Mouse (Mus musculus) urinary bladder, postnatal 14 days (tissue): Measurements from ENCODE around the gene Zc3h12a.

ENCODE experiments used
- DNase-seq: peaks from one replicate; pipeline ENCODE4 v3.0.0; 2021; ENCODE audit warnings: low spot score

Zc3h12a gene

GRCm38 (mm10) chr4:125144627-125145026 lies 17.0 kb upstream of the Zc3h12a start:
- DNase-seq: no peak

DNA sequence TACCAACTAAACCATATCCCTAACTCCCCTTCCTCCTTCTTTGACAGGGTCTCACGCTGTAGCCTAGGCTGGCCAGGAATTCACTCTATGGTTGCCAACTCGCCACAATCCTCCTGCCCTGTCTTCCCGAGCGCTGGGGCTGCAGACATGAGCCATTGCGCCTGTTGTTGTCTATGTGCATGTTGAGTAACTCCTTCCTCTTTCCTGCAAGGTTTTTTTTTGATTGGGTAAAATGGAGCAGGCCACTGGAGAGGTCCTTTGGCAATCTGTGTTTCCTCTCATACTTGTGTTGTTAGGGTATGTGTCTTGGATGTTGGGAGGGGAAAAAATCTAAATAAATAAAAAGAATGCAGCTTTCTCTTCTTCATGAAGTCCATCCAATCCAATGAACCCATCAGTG lies 16.6 kb upstream of the Zc3h12a start:
- no peak for DNase-seq

DNA sequence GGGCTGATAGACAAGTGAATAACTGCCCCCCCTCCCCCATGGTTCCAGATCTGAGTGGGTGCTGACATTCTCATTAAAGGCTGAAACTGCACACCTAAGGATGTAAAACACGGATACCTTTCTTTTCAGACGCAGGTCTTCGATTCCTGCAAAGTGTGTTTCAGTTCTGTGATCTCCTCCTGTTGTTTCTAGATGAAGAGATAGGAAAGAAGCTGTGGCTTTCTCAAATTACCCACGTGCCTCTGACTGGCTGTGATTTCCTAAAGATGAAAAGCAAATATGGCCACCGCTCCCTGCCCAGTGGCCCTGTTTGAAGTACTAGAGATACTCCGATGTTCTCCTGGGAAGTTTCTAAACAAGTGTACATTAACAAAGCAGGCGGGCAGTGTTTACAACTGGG lies 10.7 kb upstream of the Zc3h12a start:
- DNase-seq: no peak

GRCm38 (mm10) chr4:125136303-125136888 lies 8.8 kb upstream of the Zc3h12a start:
- no peak for DNase-seq

DNA sequence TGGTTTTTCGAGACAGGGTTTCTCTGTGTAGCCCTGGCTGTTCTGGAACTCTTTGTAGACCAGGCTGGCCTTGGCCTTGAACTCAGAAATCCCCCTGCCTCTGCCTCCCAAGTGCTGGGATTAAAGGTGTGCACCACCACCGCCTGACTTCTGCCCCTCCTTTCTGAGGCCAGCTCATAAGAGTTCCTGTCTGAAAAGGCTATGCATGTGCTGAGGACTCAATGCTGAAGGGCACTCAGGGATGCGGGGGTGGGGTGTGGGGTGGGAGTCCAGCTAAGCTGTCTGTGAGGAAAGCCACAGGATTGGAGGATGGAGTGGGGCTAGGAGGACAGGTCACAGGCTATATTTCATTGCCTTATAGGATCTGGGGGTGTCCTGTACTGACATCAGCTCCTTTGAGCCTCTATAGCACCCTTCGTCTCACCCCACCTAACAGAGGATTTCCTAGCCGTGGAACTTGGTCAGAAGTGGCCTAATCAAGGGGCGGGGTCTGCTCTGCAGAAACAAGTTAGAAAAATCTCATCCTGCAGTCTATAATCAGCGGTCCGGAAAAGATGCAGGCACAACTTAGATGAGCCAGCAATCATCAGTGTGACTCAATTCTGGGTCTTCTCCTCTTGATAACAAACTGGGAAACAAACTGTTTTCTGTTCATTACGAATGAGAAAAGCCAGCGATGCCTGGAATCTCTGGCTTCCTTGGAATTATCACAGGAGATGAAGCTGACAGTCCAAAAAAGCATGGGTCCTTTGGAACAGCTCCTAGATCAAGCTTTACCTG lies 7.6 kb upstream of the Zc3h12a start:
- no peak for DNase-seq

- no peak for DNase-seq
Observed at GRCm38 (mm10) chr4:125134631-125135030, 7.0 kb upstream of the Zc3h12a start.

DNA sequence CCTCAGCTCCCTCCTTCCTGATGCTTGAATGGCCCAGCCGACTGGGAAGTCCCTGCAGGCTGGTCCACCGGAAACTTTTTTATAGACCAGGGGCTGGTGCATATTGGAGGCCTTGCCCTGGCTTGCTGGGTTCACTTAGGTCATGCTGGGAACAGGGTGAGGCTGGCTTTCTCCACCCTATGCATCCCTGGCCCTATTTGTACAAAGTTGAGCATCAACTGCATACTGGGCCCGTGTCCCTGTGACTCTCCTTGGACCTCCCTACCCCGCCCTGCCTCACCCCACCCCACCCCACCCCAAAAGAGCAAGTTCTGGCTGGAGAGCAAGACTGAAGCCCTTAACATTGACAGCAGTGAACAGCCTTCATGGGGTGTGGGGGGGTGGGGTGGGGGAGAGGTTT lies 6.6 kb upstream of the Zc3h12a start:
- no peak for DNase-seq

DNA sequence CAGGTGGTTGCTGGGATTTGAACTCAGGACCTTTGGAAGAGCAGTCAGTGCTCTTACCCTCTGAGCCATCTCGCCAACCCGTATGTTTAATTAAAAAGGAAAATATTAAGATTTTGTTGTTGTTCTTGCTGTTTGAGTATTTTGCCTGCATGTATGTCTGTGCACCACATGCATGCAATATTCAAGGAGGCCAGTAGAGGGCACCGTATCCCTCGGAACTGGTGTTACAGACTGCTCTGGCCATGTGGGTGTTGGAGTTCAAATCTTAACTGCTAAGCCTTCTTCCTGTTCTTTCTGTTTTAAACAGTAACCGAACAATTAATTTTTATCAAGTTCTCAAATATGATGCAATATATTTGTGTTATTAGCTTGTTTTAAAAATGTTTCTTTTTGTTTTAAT lies 4.8 kb upstream of the Zc3h12a start:
- peak; percentile 72 for DNase-seq

- peak; percentile 52 for DNase-seq
Observed at GRCm38 (mm10) chr4:125131493-125131892, 3.9 kb upstream of the Zc3h12a start.

- DNase-seq: no peak
Observed at GRCm38 (mm10) chr4:125126761-125127160, 879 bp downstream of the Zc3h12a start.

GRCm38 (mm10) chr4:125126186-125126585 lies 1.5 kb downstream of the Zc3h12a start:
- no peak for DNase-seq

DNA sequence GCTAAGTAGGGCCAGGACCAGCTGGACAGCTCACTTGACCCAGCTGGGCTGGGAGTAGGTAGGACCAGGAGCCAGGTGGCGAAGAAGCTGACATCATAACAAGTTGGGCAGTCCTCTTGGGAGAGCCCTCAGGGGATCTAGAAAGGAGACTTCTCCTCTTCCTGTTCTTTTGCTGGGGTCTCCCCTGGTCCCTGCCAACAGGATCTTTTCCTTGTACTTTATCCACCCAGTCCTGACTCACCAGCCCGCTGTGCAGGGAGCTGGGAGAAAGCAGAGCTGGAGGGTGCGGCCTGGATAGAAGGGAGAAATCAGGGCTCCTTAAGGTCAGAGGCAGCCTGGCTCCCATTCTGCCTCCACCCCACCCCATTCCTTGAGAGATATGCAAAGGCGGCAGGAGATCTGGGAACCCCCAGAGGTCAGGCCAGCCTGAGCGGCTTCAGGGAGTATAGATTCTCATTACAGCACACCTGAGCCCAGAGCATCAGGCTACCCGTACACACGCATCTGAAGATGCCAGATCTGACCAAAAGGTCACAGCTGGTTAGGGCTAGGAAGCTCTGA lies 2.2 kb downstream of the Zc3h12a start:
- peak; percentile 41 for DNase-seq

GRCm38 (mm10) chr4:125124424-125125209 lies 3.0 kb downstream of the Zc3h12a start:
- DNase-seq: peak; percentile 45

DNA sequence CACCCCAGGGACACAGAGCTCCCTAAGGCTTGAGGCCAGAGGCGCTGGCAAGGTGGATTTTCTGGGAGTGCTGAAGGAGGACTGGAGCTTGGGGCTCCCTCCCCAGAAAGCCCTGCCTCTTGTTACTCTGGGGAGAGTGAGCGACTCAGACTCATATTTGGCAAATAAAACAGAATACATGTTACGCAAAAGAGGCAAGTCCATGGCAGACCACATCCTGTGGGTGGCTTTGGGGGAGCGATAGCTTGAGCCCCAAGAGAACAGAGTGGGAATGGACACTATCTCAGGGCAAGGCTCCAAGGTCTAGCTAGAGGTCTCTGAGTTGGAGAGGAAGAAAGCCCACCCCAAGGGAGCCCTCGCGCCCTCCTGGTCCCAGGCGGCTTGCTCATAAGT lies 4.4 kb downstream of the Zc3h12a start:
- no peak for DNase-seq

- peak; percentile 79 for DNase-seq
Observed at GRCm38 (mm10) chr4:125122431-125123278, 5.0 kb downstream of the Zc3h12a start.

DNA sequence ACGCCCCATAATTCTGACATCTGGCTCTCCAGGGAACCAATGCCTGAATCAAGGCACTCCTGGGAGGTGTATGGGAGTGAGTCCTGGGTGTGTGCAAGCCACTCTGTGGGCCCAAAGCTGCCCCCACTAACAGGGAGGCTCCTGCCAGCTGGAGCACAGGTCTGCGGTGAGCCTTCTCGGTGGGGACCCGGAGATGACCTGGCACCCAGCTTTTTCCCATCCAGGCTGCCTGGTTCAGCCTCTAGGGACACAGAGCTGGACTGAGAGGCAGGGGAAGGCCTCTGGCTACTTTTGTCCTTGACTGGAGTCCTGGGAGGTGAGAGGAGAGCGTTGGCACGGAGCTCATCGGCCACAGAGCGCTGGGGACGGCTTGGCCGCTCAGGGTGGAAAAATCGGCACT lies 7.9 kb downstream of the Zc3h12a start:
- DNase-seq: no peak

DNA sequence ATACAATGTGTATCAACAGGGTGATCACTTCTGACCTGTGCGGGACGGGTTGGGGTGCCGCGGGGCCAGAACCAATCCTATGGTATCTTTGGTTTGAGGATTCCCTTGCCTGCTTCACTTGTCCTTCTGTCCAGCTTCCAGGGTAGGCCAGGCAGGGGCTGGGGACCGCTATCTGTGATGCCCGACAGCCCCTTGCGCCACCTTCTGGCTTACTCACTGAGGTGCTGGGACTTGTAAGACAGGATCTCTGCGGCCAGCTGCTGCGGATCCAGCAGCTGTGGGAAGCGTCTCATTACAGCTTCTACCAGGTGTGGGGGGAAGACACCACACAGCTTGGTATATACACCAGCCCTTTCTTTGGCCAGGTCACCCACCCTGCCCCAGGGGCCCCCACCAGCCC lies 8.6 kb downstream of the Zc3h12a start:
- DNase-seq: no peak

GRCm38 (mm10) chr4:125117902-125118320 lies 9.7 kb downstream of the Zc3h12a start:
- DNase-seq: no peak

DNA sequence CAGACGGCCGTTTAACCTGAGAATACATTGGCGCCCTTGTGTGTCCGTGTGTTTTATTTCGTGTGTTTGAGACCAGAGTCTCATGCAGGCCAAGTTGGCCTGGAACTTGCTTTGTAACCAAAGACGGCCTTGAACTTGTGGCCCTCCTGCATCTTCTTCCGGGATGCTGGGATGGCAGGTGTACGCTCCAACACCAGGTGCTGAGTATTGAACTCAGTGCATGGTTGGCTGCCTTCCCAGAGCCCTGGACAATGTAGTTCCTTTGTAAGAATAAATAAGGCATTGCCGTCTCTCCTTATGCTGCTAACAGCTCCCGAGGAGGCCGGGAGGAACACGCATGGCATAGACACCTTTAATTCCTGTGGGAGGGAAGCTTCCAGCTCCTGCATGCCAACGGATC lies 10.7 kb downstream of the Zc3h12a start:
- peak; percentile 38 for DNase-seq

GRCm38 (mm10) chr4:125116090-125116861 lies 11.4 kb downstream of the Zc3h12a start:
- DNase-seq: peak; percentile 75

DNA sequence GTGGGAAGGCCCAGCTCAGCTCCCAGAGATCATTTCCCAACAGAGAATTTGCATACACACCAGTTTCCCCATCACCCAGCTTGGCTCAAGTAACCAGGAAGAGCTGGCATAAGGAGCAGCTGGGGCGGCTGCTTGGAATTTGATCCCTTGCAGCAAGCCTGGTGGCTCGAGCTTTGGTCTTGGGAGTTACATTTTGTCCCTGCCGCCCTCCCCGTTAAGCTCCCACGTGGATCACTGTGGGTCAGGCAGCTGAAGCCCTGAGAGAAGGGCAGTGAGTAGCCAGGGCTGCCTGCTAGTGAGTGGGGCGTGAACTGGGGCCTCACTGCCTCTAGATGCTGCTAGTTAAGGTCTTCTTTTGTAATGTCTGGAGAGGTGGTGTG lies 11.9 kb downstream of the Zc3h12a start:
- peak; percentile 57 for DNase-seq
